8 mouse cellular contexts compared by ENCODE assay signal in the genomic region with DNA sequence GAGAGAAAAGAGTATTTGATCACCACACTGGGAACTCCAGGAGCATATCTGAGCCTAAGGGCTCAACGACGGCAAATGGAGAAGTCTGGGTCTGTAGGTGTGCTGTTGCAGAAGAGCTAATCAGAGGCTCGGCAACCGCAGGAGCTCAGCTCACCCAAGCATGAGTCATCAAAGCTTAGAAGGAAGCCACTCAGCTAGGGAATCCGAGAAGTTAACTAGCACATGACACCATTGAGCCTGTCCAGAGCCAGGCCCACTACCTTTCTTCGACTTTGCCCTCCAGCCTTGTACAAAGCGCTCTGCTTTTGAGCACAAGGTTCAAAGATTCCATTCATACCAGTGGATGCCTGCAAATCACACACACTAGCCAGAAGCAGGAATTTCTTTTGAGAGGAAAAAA. TPM values are rescaled to one million over a fixed set of nuclear protein-coding genes. Genes with fewer than 3 reads are reported as not detected.
A peak's percentile ranks its signal among the peaks of the same experiment; 100 is the strongest.
DNase-seq lines count a peak whose midpoint lies in the region; ATAC-seq and TF ChIP-seq lines count a peak whose summit lies in the region.

No protein-coding gene starts in this region.

- H3K27me3 ChIP-seq in C2C12 (ENCODE audit: control insufficient read depth, insufficient read depth, insufficient read length): no peaks in the 10 kb centered on the region
- no peaks in the 10 kb centered on the region for H3K27me3 ChIP-seq in embryonic facial prominence, embryonic 11.5 days (ENCODE audit: control insufficient read depth, insufficient read depth, low read length)
- no peaks in the 10 kb centered on the region for H3K27me3 ChIP-seq in neural tube, embryonic 15.5 days (replicated peaks)

- no peak overlapping the region for H3ac ChIP-seq in C2C12 (ENCODE audit: control insufficient read depth, insufficient read length, low read depth)

- H3K9ac ChIP-seq in embryonic facial prominence, embryonic 11.5 days (replicated peaks; ENCODE audit: low read length): no peak overlapping the region
- no peak overlapping the region for H3K9ac ChIP-seq in neural tube, embryonic 15.5 days (replicated peaks)

- no peak overlapping the region for H3K4me3 ChIP-seq in C2C12 (ENCODE audit: insufficient read depth, poor library complexity, severe bottlenecking)
- H3K4me3 ChIP-seq in embryonic facial prominence, embryonic 11.5 days (ENCODE audit: low read depth, low read length): no peak overlapping the region
- no peak overlapping the region for H3K4me3 ChIP-seq in neural tube, embryonic 15.5 days (replicated peaks)

- no peak for TF ChIP-seq CTCF in C2C12 (IDR thresholded peaks at IDR 0.05; ENCODE audit: control insufficient read depth, insufficient read depth, insufficient read length)

- H3K79me2 ChIP-seq in C2C12 (ENCODE audit: control insufficient read depth, insufficient read depth): no peaks in the 10 kb centered on the region

- no peaks in the 10 kb centered on the region for H3K79me3 ChIP-seq in C2C12 (ENCODE audit: low read depth)

- intact Hi-C loops in left cerebral cortex, postnatal 4 days (cut with DNase I): no loop called here

- peak; percentile 87 for ATAC-seq in embryonic facial prominence, embryonic 11.5 days (replicated peaks; ENCODE audit: insufficient number of reproducible peaks, low FRiP score, low TSS enrichment, low read depth)
- ATAC-seq in megakaryocyte, adult 5-6 weeks (ENCODE audit: poor library complexity, severe bottlenecking): peak; percentile 100
- no peak for ATAC-seq in neural tube, embryonic 15.5 days (ENCODE audit: low FRiP score)

- H3K27ac ChIP-seq in embryonic facial prominence, embryonic 11.5 days (replicated peaks; ENCODE audit: low read depth, low read length): no peak overlapping the region
- no peak overlapping the region for H3K27ac ChIP-seq in neural tube, embryonic 15.5 days (replicated peaks)

- no peak overlapping the region for H3K4me2 ChIP-seq in embryonic facial prominence, embryonic 11.5 days (ENCODE audit: low read depth, low read length)
- H3K4me2 ChIP-seq in neural tube, embryonic 15.5 days: no peak overlapping the region

- H3K36me3 ChIP-seq in C2C12 (ENCODE audit: control insufficient read depth, insufficient read depth): no peaks in the 10 kb centered on the region
- H3K36me3 ChIP-seq in embryonic facial prominence, embryonic 11.5 days (replicated peaks; ENCODE audit: control insufficient read depth, insufficient read depth, low read depth, low read length): no peaks in the 10 kb centered on the region
- H3K36me3 ChIP-seq in neural tube, embryonic 15.5 days: no peaks in the 10 kb centered on the region

- H3K4me1 ChIP-seq in embryonic facial prominence, embryonic 11.5 days (ENCODE audit: control insufficient read depth, insufficient read depth, low read length): no peaks in the 10 kb centered on the region
- H3K4me1 ChIP-seq in neural tube, embryonic 15.5 days: no peaks in the 10 kb centered on the region

- peak; percentile 69 for DNase-seq in 3134 (ENCODE audit: extremely low read depth, insufficient read length, low spot score)
- peak; percentile 75 for DNase-seq in embryonic facial prominence, embryonic 11.5 days (ENCODE audit: low spot score)
- peak; percentile 93 for DNase-seq in kidney, adult 9 months
- DNase-seq in thymus, postnatal 4 days: peak; percentile 33
- no peak for DNase-seq in left cerebral cortex, postnatal 4 days

- H3K9me3 ChIP-seq in embryonic facial prominence, embryonic 11.5 days (replicated peaks; ENCODE audit: control insufficient read depth, low read length): no peaks in the 10 kb centered on the region
- no peaks in the 10 kb centered on the region for H3K9me3 ChIP-seq in neural tube, embryonic 15.5 days (replicated peaks)

- 9% methylated on average over 7 of the region's 7 CpGs for WGBS in embryonic facial prominence, embryonic 11.5 days
- WGBS in neural tube, embryonic 15.5 days: 48% methylated on average over 7 of the region's 7 CpGs

TF ChIP-seq in C2C12, 6 proteins besides CTCF, POLR2A, EP300 and RAD21:
- TF ChIP-seq MYOD1 (IDR thresholded peaks at IDR 0.05; ENCODE audit: control insufficient read depth, insufficient read length, low read depth) (no peak), USF1 (IDR thresholded peaks at IDR 0.05; ENCODE audit: low read depth) (peak; percentile 53), CEBPB (IDR thresholded peaks at IDR 0.05; ENCODE audit: low read depth) (no peak), MYOG (IDR thresholded peaks at IDR 0.05; ENCODE audit: control insufficient read depth, extremely low read depth, insufficient read length) (no peak), FOSL1 (IDR thresholded peaks at IDR 0.05; ENCODE audit: insufficient read depth, low read length, poor library complexity, severe bottlenecking) (peak; percentile 60), MAX (IDR thresholded peaks at IDR 0.05) (no peak)

RNA-seq across cellular contexts. Expression of a gene that starts 30.9 kb away (rescaled TPM):
- 7.1 TPM for polyA plus RNA-seq in C2C12 (2012; fragmentation: generic; extraction: Trizol)
- 7.9 and 8.0 TPM in 2 replicates for polyA plus RNA-seq in embryonic facial prominence, embryonic 11.5 days (2014; fragmentation: Nextera tagmentation; extraction: Ambion mirVana)
- total RNA-seq in megakaryocyte, adult 5-6 weeks (2015): 95.3 and 107 TPM in 2 replicates
- 277 and 321 TPM in 2 replicates for total RNA-seq in megakaryocyte, adult 5-6 weeks (2017)
- total RNA-seq in left cerebral cortex, postnatal 4 days (2021): 1 to 10 TPM; 7.7 to 8.4 TPM
- 8.0 and 11.9 TPM in 2 replicates for polyA plus RNA-seq in neural tube, embryonic 15.5 days (2015; fragmentation: Nextera tagmentation; extraction: Ambion mirVana)
